Mouse (Mus musculus): ENCODE data around the gene Rgmb.
A peak's percentile ranks its signal among the peaks of the same experiment; 100 is the strongest.

Rgmb gene

DNA sequence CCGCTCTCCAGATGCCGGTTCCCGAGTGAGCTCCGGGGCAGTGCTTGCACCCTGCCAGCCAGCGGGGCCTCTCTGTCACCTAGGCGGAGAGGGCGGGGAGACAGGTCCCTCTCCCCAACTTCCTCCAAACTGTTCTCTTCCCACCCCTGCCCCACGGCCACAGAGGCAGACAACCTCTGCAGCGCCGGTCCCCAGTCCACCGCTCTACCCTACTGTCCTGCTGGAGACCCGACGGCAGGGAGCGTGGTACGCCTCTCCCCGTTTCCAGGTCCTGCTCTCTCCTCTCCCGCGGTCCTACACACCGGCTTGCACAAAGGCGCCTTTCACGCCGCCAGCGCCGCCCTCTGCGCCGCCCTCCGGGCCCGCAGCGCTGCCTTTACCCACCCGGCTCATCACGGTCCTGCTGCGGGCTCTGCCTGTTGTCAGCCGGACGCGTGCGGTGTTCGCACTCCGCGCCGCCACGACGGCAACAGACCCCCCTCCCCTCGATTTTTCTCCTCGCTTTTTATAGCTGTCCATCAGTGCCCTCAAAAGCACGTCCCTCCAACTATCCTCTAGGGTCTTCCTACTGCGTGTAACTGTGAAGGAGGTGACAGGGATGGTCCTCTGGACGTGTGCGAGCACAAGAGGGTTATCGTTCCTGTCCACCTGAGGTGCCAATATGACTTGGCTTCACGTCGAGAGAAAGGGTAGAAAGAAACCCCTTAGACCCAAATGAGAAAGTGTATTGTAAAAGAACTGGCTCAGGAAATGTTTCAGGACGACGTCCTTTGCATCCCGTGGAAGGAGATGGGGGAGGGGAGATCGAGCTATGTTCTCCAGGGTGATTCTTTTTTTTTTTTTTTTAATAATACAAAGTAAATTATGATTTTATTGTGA is at the start of gene Rgmb:
Gene Rgmb, minus strand, starts transcription at position 274 of the 879 bp plus-strand sequence.
- DNase-seq (ENCODE audit: low spot score), result no peak

- DNase-seq (ENCODE audit: low spot score), result no peak
Measured at GRCm38 (mm10) chr17:15874765-15875164, 43.9 kb upstream of the Rgmb start.

- no peak for DNase-seq (ENCODE audit: low spot score)
Measured at GRCm38 (mm10) chr17:15872093-15872492, 41.3 kb upstream of the Rgmb start.

DNA sequence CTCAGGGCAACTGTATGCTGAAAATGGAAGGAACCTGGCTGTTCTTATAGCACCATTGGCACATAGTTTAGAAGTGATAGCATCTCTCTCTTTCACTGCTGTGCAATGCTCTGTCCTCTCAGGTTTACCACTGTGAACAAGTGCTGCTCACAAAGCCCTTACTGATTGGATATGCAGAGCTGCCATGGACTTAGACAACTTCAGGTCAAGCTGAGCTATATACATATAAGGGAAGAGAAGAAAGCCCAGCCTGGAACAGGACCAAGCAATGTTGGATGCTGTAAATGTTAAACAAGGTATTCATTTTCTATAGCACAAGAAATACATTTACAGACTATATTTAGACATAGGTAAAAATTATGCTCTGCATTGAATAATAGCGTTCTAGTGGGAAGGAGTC is 34.4 kb upstream of the Rgmb start:
- no peak for DNase-seq (ENCODE audit: low spot score)

DNA sequence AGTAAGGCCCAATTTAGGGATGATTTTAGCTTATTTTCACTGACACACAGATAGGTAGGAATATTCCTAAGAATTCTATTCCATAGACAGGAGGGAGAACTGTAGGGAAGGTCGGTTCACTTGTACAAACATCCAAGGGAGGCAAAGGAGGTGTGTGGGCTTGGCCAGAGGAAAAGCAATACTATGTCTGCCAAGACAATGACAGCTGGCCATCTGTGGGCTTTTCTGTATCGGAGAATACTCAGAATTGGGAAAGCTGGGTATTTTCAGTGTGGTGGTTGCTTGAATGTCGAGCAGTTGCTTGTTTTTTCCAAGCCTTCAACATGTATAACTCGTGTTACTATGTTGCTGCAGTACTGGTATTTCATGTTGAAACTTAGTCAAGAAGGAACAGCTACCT is 31.5 kb upstream of the Rgmb start:
- DNase-seq (ENCODE audit: low spot score), result peak; percentile 1

DNA sequence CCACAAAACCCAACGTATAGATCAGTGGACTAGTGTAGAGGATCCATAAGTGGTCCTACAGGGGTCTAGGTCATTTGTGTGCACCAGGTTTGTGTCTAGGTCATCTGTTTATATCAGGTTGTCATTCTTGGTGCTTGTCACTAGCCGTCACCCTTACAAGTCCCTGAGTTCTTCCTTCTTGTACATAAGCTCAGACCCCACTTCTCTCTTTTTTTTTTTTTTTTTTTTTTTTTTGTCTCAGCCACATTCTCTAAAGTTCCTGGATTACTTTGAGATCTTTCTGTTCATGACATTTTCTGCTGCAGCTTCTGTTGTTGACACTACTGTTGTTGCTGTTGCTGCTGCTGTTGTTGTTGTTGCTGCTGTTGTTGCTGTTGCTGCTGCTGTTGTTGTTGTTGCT is 22.3 kb upstream of the Rgmb start:
- no peak for DNase-seq (ENCODE audit: low spot score)

DNA sequence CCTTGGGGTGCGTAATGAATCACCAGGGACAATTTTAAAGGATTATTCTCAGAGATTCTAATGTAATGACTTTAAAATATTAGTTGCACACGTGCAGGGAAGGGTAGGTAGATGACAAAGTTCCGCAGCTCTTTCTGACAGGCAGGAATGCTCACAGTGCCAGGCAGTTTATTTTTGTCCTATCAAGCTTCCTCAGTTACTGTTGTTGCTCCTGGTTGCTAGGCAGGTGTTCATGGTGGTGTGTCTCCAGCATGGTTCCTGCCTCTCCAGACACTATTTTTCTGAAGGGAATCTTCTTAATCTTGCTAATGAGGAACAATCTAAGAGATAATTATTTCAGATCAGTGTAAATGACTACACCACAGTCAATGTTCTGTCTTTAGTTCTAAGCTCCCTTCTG is 19.7 kb upstream of the Rgmb start:
- no peak for DNase-seq (ENCODE audit: low spot score)

DNA sequence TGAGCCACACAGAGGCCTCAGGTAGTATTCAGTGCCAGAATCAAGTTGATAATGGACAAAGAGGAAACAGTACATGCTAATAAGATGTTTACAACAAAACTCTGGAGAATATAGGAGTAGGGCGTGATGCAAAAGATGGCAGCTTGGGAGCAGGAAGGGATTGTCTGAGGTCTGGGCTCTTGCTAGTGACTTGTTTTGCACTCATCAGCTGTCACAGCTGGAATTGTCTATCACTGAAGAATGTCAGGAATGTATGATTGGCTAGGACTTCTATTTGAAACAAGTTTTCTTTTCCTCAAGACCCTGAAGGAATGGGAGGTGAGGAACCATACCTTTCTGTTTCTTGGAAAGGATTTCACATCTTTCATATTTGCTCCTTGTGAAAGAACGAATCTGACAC is 10.6 kb upstream of the Rgmb start:
- DNase-seq (ENCODE audit: low spot score), result no peak

GRCm38 (mm10) chr17:15832398-15832797 is 1.6 kb upstream of the Rgmb start:
- no peak for DNase-seq (ENCODE audit: low spot score)

DNA sequence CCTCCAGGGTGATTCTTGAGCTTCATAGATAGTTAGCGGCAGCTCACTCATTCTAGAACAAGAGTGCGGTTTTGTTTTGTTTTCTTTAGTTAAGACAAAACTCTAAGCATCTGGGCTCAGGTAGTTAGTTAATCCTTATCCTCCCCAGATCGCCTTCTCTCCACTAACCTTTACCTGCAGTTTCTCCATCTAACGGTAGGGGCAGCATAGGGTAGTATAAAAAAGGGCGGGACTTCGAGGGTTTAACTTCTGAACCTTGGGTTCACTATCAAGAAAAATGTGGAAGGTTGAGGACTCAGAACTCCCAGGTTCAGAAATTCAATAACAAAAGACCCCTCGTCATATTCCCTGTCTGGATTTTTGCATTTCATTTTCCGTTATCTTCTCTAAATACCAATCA is 971 bp upstream of the Rgmb start:
- no peak for DNase-seq (ENCODE audit: low spot score)

DNA sequence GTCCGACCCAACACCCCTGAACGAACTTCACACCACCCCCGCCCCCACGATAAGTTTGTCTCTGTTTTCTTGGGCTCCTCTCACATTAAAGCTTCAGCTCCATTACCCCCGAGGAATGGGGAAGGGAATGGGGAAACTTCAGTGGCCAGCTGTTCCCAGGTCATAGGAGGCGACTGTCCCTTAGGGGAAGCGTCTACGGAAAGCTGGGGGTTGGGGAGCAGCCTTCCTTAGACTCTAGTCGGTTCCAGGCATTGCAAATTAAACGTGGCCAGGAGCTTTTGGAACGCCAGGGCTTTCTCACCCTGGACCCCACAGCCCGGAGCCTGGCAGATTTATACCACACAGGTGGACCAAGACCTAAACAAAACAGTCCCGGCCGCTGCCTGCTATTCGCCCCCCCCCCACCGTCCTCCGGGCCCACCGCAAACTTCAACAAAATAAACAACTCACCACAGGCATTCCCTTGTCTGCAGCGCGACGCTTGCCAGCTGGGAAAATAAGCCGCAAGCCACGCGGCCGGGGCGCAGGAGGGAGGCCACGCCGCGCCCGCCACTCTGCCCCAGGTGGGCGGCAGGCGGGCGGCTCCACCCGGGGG is 571 bp downstream of the Rgmb start:
- DNase-seq (ENCODE audit: low spot score), result no peak

DNA sequence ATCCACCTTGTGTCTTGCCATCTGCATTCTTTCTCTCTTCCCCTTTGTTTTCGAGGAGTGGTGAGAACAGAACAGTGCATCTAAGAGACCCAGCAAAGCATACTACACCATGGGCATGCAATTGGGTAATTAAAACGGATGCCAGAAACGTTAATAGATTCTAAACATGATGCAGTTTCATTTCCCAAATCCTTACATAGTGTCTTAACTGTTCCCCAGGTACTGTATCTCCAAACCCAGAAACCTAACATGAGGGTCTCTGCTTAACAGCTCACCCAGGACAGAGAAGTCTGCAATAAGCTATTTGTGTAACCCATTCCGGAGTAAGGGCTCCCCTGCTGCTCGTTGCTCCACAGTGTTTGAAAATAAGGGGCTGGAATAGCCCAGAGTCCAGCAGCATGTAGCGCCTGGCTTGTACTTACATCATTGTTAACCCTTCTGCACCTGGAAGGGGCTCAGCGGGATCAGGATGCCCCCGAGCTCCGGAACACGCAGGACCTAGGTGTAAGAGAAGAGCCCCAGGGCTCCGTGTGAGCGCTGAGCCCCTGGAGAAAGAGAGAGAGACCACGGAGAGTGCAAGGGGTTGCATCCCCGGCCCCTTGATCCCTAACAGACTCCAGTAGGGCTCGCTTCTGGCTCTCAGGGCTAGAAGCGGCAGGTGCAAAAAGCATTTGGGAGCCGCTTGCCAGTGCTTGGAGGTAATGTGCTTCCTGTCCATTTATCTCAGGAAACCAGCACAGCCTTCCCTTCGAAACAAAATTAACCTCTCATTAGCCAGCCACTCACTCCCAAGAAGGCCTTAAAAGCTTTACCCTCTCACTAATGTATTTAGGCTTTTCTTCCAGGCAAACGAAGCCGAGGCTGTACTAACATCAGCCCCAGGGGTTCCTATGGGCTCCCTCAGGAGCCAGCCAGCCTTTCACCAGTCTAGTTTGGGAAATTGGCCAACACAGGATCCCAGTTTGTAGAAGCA is 1.4 kb downstream of the Rgmb start:
- no peak for DNase-seq (ENCODE audit: low spot score)

- no peak for DNase-seq (ENCODE audit: low spot score)
Measured at GRCm38 (mm10) chr17:15828131-15828917, 2.5 kb downstream of the Rgmb start.

DNA sequence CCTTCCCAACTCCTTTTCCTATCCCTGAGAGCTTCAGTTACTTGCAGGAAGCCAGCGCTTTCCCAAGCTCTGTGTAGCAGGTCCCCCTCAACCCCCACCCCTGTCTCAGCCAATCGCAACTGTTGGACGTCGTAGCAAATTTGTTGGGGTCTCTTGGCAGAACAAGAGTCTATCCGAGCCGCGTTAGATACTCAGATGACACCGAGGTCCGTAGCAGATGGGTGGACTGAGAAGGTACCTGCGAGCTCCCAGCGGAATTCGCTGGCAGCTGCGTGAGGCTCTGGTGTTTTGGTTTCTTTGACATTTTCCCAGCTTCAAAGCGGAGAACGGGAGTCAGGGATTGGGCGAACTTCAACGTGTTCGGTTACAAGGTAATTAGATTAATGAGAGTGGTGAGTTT is 3.9 kb downstream of the Rgmb start:
- no peak for DNase-seq (ENCODE audit: low spot score)

DNA sequence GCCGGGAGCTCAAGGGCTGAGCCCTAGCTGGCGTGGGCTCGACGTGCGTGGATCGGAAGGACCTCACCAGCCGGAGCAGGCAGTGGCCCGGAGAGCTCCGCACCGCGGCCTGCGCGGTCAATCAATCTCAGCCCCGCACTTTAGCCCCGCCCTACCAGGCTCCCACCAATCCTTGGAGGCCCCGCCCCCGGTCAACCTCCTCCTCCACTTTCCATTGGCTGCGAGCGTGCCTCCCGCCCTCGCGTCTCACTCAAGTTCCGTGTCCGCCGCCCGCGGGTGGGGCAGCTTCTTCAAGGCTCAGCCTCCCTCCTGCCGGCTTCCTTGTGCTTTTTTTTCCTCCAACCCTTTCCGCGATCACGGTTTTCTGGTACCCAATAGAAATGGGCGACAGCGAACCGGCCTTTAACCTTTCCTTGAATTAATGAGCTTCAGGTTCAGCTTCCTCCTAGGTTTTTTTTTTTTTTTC is 4.4 kb downstream of the Rgmb start:
- DNase-seq (ENCODE audit: low spot score), result peak; percentile 96

- no peak for DNase-seq (ENCODE audit: low spot score)
Measured at GRCm38 (mm10) chr17:15825481-15826396, 5.1 kb downstream of the Rgmb start.

DNA sequence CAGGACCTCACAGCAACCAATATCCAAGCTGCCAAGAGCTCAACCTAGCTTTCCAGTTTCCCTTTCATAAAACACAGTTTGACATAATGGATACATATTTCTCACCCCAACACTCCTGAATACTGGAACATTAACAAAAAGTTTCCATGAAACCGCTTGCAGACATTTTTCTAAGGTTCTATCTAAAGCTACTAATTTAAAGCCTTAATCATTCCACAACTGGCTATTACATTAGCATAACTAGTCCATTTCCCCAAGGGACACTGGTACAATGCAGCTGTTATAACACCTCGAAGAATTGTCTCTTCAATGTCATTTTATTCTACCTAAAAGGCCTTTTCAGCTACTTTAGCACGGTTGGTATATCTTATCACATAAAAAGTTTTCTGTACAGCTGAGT is 6.0 kb downstream of the Rgmb start:
- DNase-seq (ENCODE audit: low spot score), result no peak

- no peak for DNase-seq (ENCODE audit: low spot score)
Measured at GRCm38 (mm10) chr17:15824337-15824736, 6.5 kb downstream of the Rgmb start.

GRCm38 (mm10) chr17:15823838-15824237 is 7.0 kb downstream of the Rgmb start:
- DNase-seq (ENCODE audit: low spot score), result no peak

DNA sequence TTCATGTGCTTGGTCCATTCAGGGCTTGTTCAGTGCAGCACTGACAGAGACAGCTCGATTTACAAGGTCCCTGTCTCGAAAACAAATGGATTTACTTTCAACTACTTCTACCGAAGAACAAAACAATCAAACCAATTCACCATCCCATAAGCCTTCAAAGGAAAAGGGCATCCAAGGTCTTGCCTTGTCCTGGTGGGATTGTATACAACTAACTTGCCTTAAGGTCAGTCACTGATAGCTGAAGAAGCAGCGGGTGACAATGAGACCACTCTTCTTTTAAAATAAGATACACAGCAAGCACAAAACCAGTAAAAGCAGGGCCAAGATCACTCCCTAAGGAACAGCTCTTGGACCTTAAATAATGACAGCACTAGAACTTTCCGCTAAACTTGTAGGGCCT is 7.6 kb downstream of the Rgmb start:
- no peak for DNase-seq (ENCODE audit: low spot score)

DNA sequence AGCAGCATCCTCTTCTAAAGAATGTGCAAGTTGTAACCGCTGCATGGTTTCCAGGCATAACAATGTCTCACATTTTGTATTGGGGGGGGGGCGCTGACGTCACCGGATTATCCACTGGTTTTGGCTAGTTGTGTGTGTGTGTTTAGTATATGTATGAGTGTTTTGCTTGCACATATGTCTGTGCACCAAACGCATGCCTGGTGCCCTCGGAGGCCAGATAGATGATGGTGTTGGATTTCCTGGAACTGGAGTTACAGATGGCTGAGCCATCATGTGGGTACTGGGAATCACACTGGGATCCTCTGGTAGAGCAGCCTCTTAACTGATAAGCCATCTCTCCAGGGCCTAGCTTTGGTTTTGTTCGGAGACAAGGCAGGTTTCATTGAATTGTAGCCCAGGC is 8.5 kb downstream of the Rgmb start:
- no peak for DNase-seq (ENCODE audit: low spot score)

Measured in layer of hippocampus, adult 9-10 months (tissue).